Comparison of ENCODE assay signal across 8 mouse cellular contexts in genomic region chr1:177983582-177983981, GRCm38 (mm10). TPM values are rescaled to one million over a fixed set of nuclear protein-coding genes. Genes with fewer than 3 reads are reported as not detected.
A peak's percentile ranks its signal among the peaks of the same experiment; 100 is the strongest.
DNase-seq lines count a peak whose midpoint lies in the region; ATAC-seq and TF ChIP-seq lines count a peak whose summit lies in the region.
"Not testable (repeated sequence)": the region's sequence is repeated elsewhere in the genome, so short reads cannot be mapped to it uniquely, and the experiment has no call there.

No protein-coding gene starts in this region.

- not testable (repeated sequence) for H3K79me2 ChIP-seq in CH12.LX (replicated peaks; ENCODE audit: control insufficient read depth, extremely low read depth, insufficient read depth, poor library complexity, severe bottlenecking)

- H3K9ac ChIP-seq in CH12.LX (ENCODE audit: insufficient read depth, low read depth), result not testable (repeated sequence)
- peak overlapping the region; percentile 63 for H3K9ac ChIP-seq in forebrain, embryonic 13.5 days
- peak overlapping the region; percentile 72 for H3K9ac ChIP-seq in heart, embryonic 15.5 days
- H3K9ac ChIP-seq in liver, embryonic 12.5 days, result peak overlapping the region; percentile 63
- peak overlapping the region; percentile 55; the same call in 1 of the 2 replicates for H3K9ac ChIP-seq in midbrain, embryonic 11.5 days (ENCODE audit: low read length)

- in situ Hi-C loops in CH12.LX (cut with MboI; ENCODE audit: low pct_ligation_motif_present, low pct_unique_long_range_greater_than_20kb, low sequenced_read_pairs), result not testable (repeated sequence)

- H3K4me1 ChIP-seq in CH12.LX (ENCODE audit: control insufficient read depth in 1 of 2, insufficient read depth in 2 of 2), result peaks cover 0 to 10% of the 10 kb centered on the region in 2 experiments; a peak in 2 of 4 replicates
- H3K4me1 ChIP-seq in forebrain, embryonic 13.5 days; heart, embryonic 15.5 days (replicated peaks); kidney, adult 2 months (ENCODE audit: control insufficient read depth, insufficient read depth, low read length); liver, embryonic 12.5 days; midbrain, embryonic 11.5 days (ENCODE audit: control insufficient read depth, insufficient read depth, low read length); small intestine, adult 2 months (ENCODE audit: control insufficient read depth, insufficient read depth, insufficient read length, low read length): not testable (repeated sequence)

- peak; percentile 10 for ATAC-seq in common myeloid progenitor, adult 5-6 weeks (replicated peaks; ENCODE audit: low read depth, poor library complexity, severe bottlenecking)
- ATAC-seq in forebrain, embryonic 13.5 days, result peak; percentile 51
- ATAC-seq in heart, embryonic 15.5 days (replicated peaks; ENCODE audit: insufficient number of reproducible peaks, insufficient read depth, low FRiP score, low read depth), result peak; percentile 40
- ATAC-seq in liver, embryonic 12.5 days, result peak; percentile 48
- peak; percentile 77 for ATAC-seq in midbrain, embryonic 11.5 days (ENCODE audit: low FRiP score)

- under 1% methylated on average over 21 of the region's 41 CpGs for WGBS in forebrain, embryonic 13.5 days
- 0% methylated on average over 21 of the region's 41 CpGs for WGBS in heart, embryonic 15.5 days
- under 1% methylated on average over 27 of the region's 41 CpGs for WGBS in kidney, adult 2 months
- WGBS in liver, embryonic 12.5 days (ENCODE audit: insufficient replicate concordance), result 0% methylated on average over 14 of the region's 41 CpGs
- 1% methylated on average over 22 of the region's 41 CpGs for WGBS in midbrain, embryonic 11.5 days
- under 1% methylated on average over 27 of the region's 41 CpGs for WGBS in small intestine, adult 2 months

- H3K4me2 ChIP-seq in CH12.LX (ENCODE audit: insufficient read depth, low read depth, poor library complexity, severe bottlenecking), result not testable (repeated sequence)
- H3K4me2 ChIP-seq in forebrain, embryonic 13.5 days, result peak overlapping the region; percentile 59
- H3K4me2 ChIP-seq in heart, embryonic 15.5 days, result peak overlapping the region; percentile 71
- peak overlapping the region; percentile 87 for H3K4me2 ChIP-seq in liver, embryonic 12.5 days
- H3K4me2 ChIP-seq in midbrain, embryonic 11.5 days, result peak overlapping the region; percentile 47

- TF ChIP-seq EP300 in CH12.LX (IDR thresholded peaks at IDR 0.05; ENCODE audit: low read length), result not testable (repeated sequence)

- not testable (repeated sequence) for TF ChIP-seq CTCF in CH12.LX (conservative IDR thresholded peaks at IDR 0.05 in 1 of 2, IDR thresholded peaks at IDR 0.05 in 1 of 2; ENCODE audit: low read depth in 2 of 2, low read length in 2 of 2); kidney, adult 2 months (conservative IDR thresholded peaks at IDR 0.05; ENCODE audit: insufficient read depth, insufficient read length, low read depth, low read length); small intestine, adult 2 months (IDR thresholded peaks at IDR 0.05; ENCODE audit: extremely low read depth, insufficient read length, insufficient replicate concordance, low read depth, low read length)

- H3K27me3 ChIP-seq in CH12.LX (replicated peaks); forebrain, embryonic 13.5 days; heart, embryonic 15.5 days; kidney, adult 2 months (replicated peaks; ENCODE audit: control insufficient read depth, insufficient read depth, low read length); liver, embryonic 12.5 days (replicated peaks); midbrain, embryonic 11.5 days (ENCODE audit: control insufficient read depth, insufficient read depth, low read length); small intestine, adult 2 months (ENCODE audit: control insufficient read depth, insufficient read depth, low read length): not testable (repeated sequence)

- H3K9me3 ChIP-seq in CH12.LX (replicated peaks; ENCODE audit: low read length); forebrain, embryonic 13.5 days (replicated peaks); heart, embryonic 15.5 days (replicated peaks); liver, embryonic 12.5 days (replicated peaks); midbrain, embryonic 11.5 days (ENCODE audit: control insufficient read depth, low read length): not testable (repeated sequence)

- TF ChIP-seq POLR2A in CH12.LX (IDR thresholded peaks at IDR 0.05; ENCODE audit: low read depth, low read length); kidney, adult 2 months (IDR thresholded peaks at IDR 0.05; ENCODE audit: low read depth, low read length); small intestine, adult 2 months (IDR thresholded peaks at IDR 0.05; ENCODE audit: low read depth, low read length): not testable (repeated sequence)

- dilution Hi-C loops in CH12.LX (cut with MboI; ENCODE audit: extremely low pct_ligation_motif_present, extremely low pct_unique_long_range_greater_than_20kb, low sequenced_read_pairs), result not testable (repeated sequence)

- not testable (repeated sequence) for DNase-seq in CH12.LX (ENCODE audit: extremely low read depth); kidney, adult 2 months; midbrain, embryonic 11.5 days (ENCODE audit: low spot score, missing footprints)

- TF ChIP-seq RAD21 in CH12.LX (IDR thresholded peaks at IDR 0.05; ENCODE audit: low read depth, low read length), result not testable (repeated sequence)

- peak overlapping the region in 2 of 3 experiments; percentile 44 to 54 for H3K4me3 ChIP-seq in CH12.LX (replicated peaks in 1 of 3; ENCODE audit: low read depth in 2 of 3, low read length in 2 of 3, poor library complexity in 1 of 3)
- peak overlapping the region; percentile 64 for H3K4me3 ChIP-seq in forebrain, embryonic 13.5 days
- peak overlapping the region; percentile 76 for H3K4me3 ChIP-seq in heart, embryonic 15.5 days
- peak overlapping the region; percentile 63 for H3K4me3 ChIP-seq in kidney, adult 2 months (ENCODE audit: insufficient read depth, low read depth, low read length)
- H3K4me3 ChIP-seq in liver, embryonic 12.5 days, result peak overlapping the region; percentile 65
- peak overlapping the region; percentile 54 for H3K4me3 ChIP-seq in midbrain, embryonic 11.5 days (ENCODE audit: low read depth, low read length)
- peak overlapping the region; percentile 94 for H3K4me3 ChIP-seq in small intestine, adult 2 months (ENCODE audit: low read depth, low read length)

- H3K36me3 ChIP-seq in CH12.LX (replicated peaks in 1 of 2; ENCODE audit: control insufficient read depth in 1 of 2, insufficient read depth in 1 of 2, low read length in 1 of 2); forebrain, embryonic 13.5 days (ENCODE audit: poor library complexity, severe bottlenecking); heart, embryonic 15.5 days; kidney, adult 2 months (ENCODE audit: control insufficient read depth, insufficient read depth, low read length); liver, embryonic 12.5 days; midbrain, embryonic 11.5 days (ENCODE audit: control insufficient read depth, insufficient read depth, low read length); small intestine, adult 2 months (ENCODE audit: control insufficient read depth, insufficient read depth, low read length): not testable (repeated sequence)

- not testable (repeated sequence) for H3K27ac ChIP-seq in CH12.LX (ENCODE audit: insufficient read depth, low read depth); forebrain, embryonic 13.5 days; kidney, adult 2 months (ENCODE audit: insufficient read depth, low read depth, low read length); liver, embryonic 12.5 days; midbrain, embryonic 11.5 days (ENCODE audit: low read depth, low read length)
- peak overlapping the region; percentile 69 for H3K27ac ChIP-seq in heart, embryonic 15.5 days
- peak overlapping the region; percentile 33; the same call in 1 of the 2 replicates for H3K27ac ChIP-seq in small intestine, adult 2 months (ENCODE audit: insufficient read depth, low read depth, low read length)

RNA-seq across cellular contexts. Expression of gene Catspere2, which starts 0.4 kb away (rescaled TPM):
- total RNA-seq in CH12.LX (2012; rRNA removed) (not detected in 2 replicates), CH12.LX (2014; rRNA removed) (not detected in 2 replicates)
- polyA plus RNA-seq in CH12.LX (2012; ENCODE audit: insufficient read length, low read depth), result not detected in 2 replicates
- total RNA-seq in common myeloid progenitor, adult 5-6 weeks (2017), result not detected in 2 replicates
- 0.10 TPM in 1 of 2 replicates, not detected in the other for polyA plus RNA-seq in forebrain, embryonic 13.5 days (2015; fragmentation: Nextera tagmentation; extraction: Ambion mirVana)
- polyA plus RNA-seq in heart, embryonic 15.5 days (2015; fragmentation: Nextera tagmentation; extraction: Ambion mirVana), result 0.11 and 0.20 TPM in 2 replicates
- polyA plus RNA-seq in kidney, adult 2 months (2012; rRNA removed), result 0.58 and 0.60 TPM in 2 replicates
- polyA plus RNA-seq in liver, embryonic 12.5 days (2016; fragmentation: Nextera tagmentation; extraction: Ambion mirVana), result 0.05 TPM in 1 of 2 replicates, not detected in the other
- polyA plus RNA-seq in midbrain, embryonic 11.5 days (2014; fragmentation: Nextera tagmentation; extraction: Ambion mirVana), result 0.08 and 0.10 TPM in 2 replicates
- polyA plus RNA-seq in small intestine, adult 2 months (2012; rRNA removed), result 0.04 and 0.11 TPM in 2 replicates

Comparison
In these comparisons a context has a peak if more than half of its experiments do, and no peak if none do; other contexts are left out.
1. ATAC-seq: peak in every context shown above with its lines; median percentile 77 in midbrain, embryonic 11.5 days; 51 in forebrain, embryonic 13.5 days; 48 in liver, embryonic 12.5 days; 40 in heart, embryonic 15.5 days; 10 in common myeloid progenitor, adult 5-6 weeks.